Mouse (Mus musculus) hindlimb bud, embryonic 11.5 days (tissue): ENCODE measurements around the gene Gm1123.

ENCODE experiments used
- DNase-seq: peaks from one replicate; pipeline ENCODE4 v3.0.0-alpha.2; 2012; ENCODE audit warnings: low read depth, low spot score; ENCODE audit errors: extremely low spot score

The Gm1123 gene

DNA sequence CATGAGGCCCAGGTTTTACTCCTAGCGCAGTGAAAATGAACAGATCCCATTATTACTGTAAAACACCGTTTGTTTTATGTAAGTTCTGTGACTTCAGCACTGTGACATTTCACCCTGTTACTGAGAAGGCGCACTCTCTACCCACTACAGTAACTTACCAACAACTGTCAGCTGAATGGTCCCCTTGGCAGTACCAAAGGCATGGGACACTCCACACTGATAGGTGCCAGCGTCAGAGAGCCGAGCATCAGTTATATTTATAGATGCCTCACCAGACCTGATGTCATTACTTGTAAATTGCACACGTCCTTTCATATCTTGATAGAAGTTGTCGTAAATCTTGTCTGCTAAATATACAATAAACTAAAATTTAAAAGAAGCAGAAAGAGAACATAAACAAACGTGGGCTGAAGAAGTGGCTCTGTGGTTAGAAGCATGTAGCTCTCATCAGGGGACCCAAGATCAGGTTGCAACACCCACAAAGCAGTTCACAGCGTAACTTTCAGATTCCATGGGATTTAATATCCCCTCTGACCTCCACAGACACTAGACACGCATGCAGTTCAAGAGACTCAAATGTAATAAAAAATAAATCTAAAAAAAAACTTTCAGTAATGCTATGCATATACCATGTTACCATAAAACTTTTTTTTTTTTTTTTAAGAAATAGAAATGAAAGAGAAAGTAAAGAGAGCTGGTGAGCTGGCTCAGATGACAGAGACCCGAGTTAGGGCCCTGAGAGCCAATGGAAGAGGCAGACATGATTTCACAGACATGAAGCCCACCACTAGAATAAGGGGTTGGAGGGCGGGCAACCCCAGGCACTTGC is 26.2 kb downstream of the Gm1123 start:
- no peak for DNase-seq

DNA sequence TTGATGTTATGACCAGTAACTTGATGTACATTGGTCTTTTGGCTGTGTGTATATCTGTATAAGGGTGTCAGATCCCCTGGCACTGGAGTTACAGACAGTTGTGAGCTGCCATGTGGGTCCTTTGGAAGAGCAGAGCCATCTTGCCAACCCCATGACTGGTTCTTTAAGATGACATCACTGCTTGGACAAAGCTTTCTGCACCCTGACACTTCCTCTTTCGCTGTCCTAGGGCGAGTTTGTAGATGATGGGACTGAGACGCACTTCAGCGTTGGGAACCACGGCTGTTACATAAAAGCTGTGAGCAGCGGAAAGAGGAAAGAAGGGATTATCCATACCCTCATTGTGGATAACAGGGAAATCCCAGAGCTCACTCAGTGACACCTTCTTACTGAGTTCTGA is 34.2 kb downstream of the Gm1123 start:
- DNase-seq: no peak

- no peak for DNase-seq
These were observed 35.6 kb downstream of the Gm1123 start for GRCm38 (mm10) chr9:98999881-99000339.

GRCm38 (mm10) chr9:98994103-98994502 is 41.4 kb downstream of the Gm1123 start:
- no peak for DNase-seq

DNA sequence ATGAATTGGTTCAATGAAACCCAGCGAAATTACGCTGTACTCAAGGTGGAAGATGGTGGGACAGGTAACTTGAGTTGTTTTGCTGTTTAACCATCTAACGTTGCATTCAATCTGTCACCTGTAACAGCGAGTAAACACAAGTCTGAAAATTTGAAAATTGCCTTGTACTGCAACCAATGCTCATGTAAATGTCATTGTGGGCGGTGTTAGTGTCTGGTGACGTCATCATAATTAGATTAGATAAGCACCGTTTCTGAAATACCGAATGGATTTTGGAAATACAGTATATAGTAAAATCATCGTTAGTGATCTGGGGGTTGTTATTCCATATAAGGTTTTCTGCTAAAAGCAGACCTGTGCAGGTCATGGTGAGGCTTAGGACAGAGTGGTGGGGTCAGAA is 48.4 kb downstream of the Gm1123 start:
- no peak for DNase-seq

DNA sequence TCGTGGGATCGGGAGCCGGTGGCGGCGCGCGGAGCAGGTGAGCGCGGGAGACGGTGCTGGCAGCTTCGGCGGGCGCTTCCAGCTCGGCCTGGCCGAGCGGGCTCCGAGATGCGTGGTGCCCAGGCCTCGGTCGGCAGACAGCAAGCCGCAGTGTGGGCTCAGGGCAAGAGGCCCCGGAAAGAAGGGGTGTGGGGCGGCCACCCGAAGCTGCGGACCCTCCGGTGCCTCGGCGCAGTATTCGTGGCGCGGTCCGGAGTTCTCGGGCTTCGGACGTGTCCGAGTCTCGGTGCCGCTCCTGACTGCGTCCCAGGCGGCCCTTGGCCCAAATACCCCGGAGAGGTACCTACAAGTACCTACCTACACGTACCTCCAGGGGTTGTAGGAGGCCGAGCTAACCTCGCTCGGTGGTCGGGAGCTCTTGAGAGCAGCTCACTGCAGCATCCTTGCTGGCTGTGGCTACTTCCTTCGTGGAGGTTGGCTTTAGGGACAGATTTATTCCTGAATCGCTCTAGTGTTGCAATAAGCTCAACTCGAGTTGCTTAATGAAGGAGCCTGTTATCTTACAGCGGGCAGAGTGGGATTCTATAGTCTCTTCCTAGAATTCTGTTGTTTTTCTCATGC is 48.9 kb downstream of the Gm1123 start:
- DNase-seq: no peak

- DNase-seq: peak; percentile 95
These were observed 49.6 kb downstream of the Gm1123 start, which contains the start of gene Faim for GRCm38 (mm10) chr9:98985800-98986475. Faim (plus strand) TSS chr9:98986373.

DNA sequence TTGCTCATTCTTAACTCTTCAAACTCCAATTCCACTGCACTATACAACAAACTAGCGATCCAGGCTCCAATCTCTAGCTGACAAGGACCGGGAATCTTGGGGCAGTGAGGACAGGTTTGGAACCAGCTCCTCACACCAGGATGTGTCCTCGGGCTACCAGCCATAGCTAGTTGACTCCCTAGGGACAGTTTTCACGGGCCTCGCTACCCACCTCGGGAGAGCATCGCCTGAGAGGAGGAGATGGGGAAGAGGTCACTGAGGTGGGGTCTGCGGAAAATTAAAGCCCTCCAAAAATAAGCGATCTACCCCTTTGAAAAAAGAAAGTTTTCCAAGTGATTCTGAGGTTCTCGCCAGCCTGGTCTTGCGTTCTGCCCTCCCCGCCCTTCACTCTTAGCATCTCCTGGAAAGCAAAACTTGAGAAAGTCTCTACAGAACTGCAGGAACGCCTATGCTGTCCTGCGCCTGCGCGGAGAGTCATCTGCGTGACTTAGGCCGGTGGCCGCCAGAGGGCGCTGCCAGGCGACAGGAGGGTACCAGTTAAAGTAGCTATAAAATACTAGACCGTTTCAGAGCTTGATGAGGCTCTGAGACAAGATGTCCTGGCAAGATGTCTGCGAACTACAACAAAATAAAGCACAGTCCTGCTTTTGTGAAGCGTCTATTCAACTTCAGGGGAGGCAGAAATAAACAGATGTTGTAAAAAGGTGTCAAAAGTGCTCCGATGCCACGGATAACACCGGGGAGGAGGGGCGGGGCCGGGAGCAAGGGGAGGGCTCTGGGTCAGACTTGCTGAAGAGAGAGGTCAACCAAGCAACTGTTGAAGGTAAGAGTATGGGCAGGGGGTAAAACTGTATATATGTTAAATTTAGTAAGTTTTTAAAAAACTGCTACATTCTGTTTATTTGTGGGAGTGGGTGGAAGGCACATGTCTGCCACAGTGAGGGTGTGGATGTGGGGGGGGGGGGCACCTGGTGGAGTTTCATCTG is 55.8 kb downstream of the Gm1123 start:
- DNase-seq: peak; percentile 88

GRCm38 (mm10) chr9:98976520-98976919 is 59.0 kb downstream of the Gm1123 start:
- DNase-seq: no peak

GRCm38 (mm10) chr9:98976081-98976480 is 59.4 kb downstream of the Gm1123 start:
- no peak for DNase-seq

GRCm38 (mm10) chr9:98974898-98975297 is 60.6 kb downstream of the Gm1123 start:
- DNase-seq: no peak

DNA sequence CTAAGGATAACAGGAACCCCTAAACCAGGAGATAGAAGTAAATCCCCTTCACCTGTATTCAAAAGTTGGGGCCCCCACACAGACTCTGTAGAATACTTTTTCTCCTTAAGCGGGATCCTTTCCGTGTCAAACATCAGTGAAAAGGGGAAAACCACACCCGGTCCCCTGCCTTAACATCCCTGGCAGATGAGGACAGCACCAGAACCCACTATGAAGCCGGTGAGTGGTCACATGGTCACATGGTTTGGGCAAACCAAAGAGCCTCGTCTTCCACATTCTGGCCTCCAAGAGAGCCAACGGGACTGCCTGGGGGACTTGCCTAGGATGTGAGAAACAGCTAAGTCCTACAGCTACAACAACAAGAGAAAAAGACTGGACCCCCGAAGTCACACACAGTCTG is 62.0 kb downstream of the Gm1123 start:
- DNase-seq: no peak

DNA sequence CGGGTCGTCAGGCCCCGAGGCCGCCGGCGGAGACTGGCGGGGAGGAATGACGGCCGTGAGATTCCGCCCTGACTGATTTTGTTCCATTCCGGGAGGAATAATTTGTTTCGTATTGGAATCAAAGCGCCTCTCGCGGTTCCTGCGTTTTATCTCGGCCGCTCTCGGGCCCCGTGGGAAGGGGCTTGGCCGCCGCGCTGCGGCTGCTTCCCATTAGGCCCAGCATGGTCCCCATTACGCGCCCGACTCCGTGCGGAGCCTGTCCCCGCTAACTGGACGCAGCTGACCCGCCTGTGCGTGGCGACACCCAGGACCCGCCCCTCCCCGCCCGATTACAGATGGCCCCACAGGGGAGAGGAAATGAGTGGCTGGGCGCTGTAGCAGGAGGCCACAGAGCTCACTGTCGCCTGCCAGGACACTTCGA is 62.4 kb downstream of the Gm1123 start:
- DNase-seq: no peak

DNA sequence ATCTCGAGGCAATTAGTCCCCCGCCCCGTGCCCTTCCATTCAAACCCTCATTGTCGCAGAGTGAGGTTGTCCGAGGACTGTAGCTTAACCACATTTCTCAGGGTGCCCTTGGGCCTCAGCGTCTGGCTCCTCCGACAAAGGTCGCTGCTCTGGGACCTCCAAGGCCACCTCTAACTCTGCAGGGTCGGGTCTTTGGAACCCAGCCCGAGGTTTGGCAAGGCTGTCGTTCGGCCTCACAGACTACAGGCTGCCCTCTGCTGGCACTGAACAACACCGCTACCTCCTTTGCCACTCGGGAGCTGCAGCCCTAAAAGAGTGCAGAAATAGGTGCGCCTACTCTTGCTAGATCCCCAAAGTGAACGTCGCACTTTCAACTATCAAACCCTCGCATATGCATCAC is 70.4 kb downstream of the Gm1123 start:
- no peak for DNase-seq

DNA sequence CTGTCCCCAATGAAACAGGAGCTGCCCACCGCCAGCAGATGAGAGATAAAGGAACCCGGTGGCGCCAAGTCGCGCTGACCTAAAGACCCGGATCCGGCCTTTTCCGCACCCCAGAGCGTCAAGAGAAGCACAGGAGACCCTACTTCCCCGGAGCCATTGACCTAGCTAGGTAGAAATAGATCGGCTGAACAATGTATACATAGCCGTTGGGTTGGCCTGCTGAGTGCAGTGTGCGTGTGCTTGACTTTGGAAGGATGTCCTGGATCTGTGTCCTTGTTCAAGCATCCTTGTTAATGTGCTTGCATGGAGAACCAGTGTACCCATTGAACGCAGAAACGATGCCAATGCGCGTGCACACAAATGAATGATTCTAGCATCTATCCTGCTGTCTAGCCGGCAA is 71.9 kb downstream of the Gm1123 start:
- DNase-seq: no peak

GRCm38 (mm10) chr9:98962478-98963142 is 72.9 kb downstream of the Gm1123 start:
- no peak for DNase-seq

DNA sequence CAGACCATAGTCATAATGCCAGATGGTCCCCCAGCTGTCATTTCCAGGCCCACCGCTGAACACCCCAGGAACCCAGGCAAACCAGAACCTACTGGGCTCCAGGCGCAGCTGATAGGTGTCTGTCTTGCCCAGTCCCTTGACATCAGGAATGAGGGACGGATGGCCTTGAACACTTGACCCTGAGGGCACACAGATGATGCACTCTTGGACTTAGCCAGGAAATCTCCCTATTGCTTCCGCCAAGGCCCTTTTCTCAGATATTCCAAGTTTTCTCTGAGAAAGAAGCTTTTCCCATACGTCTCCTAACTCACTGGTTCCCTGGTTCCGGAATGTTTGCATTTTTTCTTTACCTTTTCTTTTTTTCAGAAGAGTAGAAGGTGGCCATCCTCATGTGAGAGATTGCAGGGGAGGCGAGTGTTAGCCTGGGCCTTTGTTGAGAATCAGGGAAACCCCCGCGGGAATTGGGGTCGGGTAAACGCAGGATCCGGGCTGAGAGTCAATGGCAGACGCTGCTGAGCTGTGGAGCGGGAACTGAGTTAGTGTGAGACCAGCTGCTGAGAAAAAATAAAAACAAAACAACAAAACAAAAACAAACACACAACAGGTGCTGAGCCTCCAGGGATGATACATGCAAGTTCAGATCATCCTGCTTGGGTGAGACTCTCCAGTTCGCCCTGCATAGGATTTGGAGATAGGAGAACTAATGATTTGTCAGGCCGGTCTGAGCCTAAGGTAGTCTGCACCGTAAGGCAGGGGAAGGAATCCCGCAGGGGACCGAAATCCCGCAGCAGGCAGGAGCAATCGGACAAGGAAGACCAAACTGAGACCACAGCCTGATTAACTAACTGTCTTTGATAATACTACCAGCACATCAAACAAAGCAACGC is 73.7 kb downstream of the Gm1123 start:
- no peak for DNase-seq

GRCm38 (mm10) chr9:98960348-98960747 is 75.2 kb downstream of the Gm1123 start:
- no peak for DNase-seq

- DNase-seq: no peak
These were observed 75.7 kb downstream of the Gm1123 start for GRCm38 (mm10) chr9:98959851-98960250.
